Mouse (Mus musculus): ENCODE results near the gene Samd13.

- TF ChIP-seq CTCF (IDR thresholded peaks at IDR 0.05; ENCODE audit: low read depth), result no peak
- TF ChIP-seq EP300 (IDR thresholded peaks at IDR 0.05; ENCODE audit: low read depth), result no peak
These were observed 1.0 kb upstream of the Samd13 start for GRCm38 (mm10) chr3:146686428-146686827.
